Mouse (Mus musculus) kidney, adult 8-10 months (tissue): ENCODE data around the gene Vps13a.

Source experiments
- DNase-seq, 2 experiments: peaks; one replicate each; pipeline ENCODE4 v3.0.0; 2022

Vps13a gene

GRCm38 (mm10) chr19:16755854-16756253 is 24.9 kb downstream of the Vps13a start:
- no peak for DNase-seq

GRCm38 (mm10) chr19:16755226-16755625 is 25.5 kb downstream of the Vps13a start:
- DNase-seq = peak; percentile 37 to 46

GRCm38 (mm10) chr19:16753151-16753550 is 27.6 kb downstream of the Vps13a start:
- DNase-seq = no peak

GRCm38 (mm10) chr19:16736854-16737253 is 43.9 kb downstream of the Vps13a start:
- DNase-seq = no peak

- DNase-seq = no peak
Observed at GRCm38 (mm10) chr19:16728729-16729128, 52.0 kb downstream of the Vps13a start.

GRCm38 (mm10) chr19:16715249-16715648 is 65.5 kb downstream of the Vps13a start:
- DNase-seq = no peak

- no peak for DNase-seq
Observed at GRCm38 (mm10) chr19:16701790-16702189, 78.9 kb downstream of the Vps13a start.

- DNase-seq = no peak
Observed at GRCm38 (mm10) chr19:16684922-16685321, 95.8 kb downstream of the Vps13a start.

- no peak for DNase-seq
Observed at GRCm38 (mm10) chr19:16684210-16684609, 96.5 kb downstream of the Vps13a start.

GRCm38 (mm10) chr19:16625610-16626395 is 154.9 kb downstream of the Vps13a start:
- DNase-seq = no peak

GRCm38 (mm10) chr19:16624994-16625393 is 155.7 kb downstream of the Vps13a start:
- no peak for DNase-seq

GRCm38 (mm10) chr19:16623154-16623553 is 157.6 kb downstream of the Vps13a start:
- no peak for DNase-seq

GRCm38 (mm10) chr19:16607634-16608033 is 173.1 kb downstream of the Vps13a start:
- DNase-seq = no peak

- DNase-seq = no peak
Observed at GRCm38 (mm10) chr19:16602026-16602425, 178.7 kb downstream of the Vps13a start.

- DNase-seq = peak; percentile 59 to 72
Observed at GRCm38 (mm10) chr19:16599298-16599970, 181.3 kb downstream of the Vps13a start.

- no peak for DNase-seq
Observed at GRCm38 (mm10) chr19:16598653-16599297, 182.0 kb downstream of the Vps13a start.

GRCm38 (mm10) chr19:16597216-16597615 is 183.5 kb downstream of the Vps13a start:
- no peak for DNase-seq

GRCm38 (mm10) chr19:16593975-16594317 is 186.8 kb downstream of the Vps13a start:
- no peak for DNase-seq

GRCm38 (mm10) chr19:16593256-16593974 is 187.3 kb downstream of the Vps13a start:
- no peak for DNase-seq

- peak in 1 of 2 experiments; percentile 27 for DNase-seq
Observed at GRCm38 (mm10) chr19:16585379-16585778, 195.4 kb downstream of the Vps13a start.

GRCm38 (mm10) chr19:16584546-16584945 is 196.2 kb downstream of the Vps13a start:
- DNase-seq = no peak

GRCm38 (mm10) chr19:16580501-16580900 is 200.2 kb downstream of the Vps13a start:
- no peak for DNase-seq

GRCm38 (mm10) chr19:16579656-16580260 is 201.0 kb downstream of the Vps13a start:
- no peak for DNase-seq
